In the genomic region with DNA sequence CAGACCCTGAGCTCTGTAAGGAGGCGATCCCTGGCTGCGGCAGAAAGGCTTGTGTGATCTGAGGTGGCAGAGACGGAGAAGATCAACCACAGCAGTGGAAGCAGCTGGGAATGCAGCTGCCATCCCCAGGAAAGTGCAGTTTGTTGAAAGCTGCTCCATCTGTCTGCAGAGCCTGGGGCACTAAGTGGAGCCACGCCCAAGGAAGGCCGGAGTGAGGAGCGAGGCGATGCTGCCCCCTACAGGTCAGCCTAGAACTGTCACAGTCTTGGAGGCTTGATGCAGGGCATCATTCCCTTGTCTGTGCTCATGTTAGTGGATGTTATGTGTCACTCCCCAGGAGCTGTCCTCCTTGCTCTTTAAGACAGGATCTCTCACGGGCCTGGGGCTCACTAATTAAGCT, we compare ENCODE assay signal across 8 mouse cellular contexts. TPM values are rescaled to one million over a fixed set of nuclear protein-coding genes. Genes with fewer than 3 reads are reported as not detected.
A peak's percentile ranks its signal among the peaks of the same experiment; 100 is the strongest.
DNase-seq lines count a peak whose midpoint lies in the region; ATAC-seq and TF ChIP-seq lines count a peak whose summit lies in the region.

No protein-coding gene starts in this region.

- 0 out of 2 replicates have a peak, but pooled peaks cover 4% of the 10 kb centered on the region for H3K4me1 ChIP-seq in hindbrain, embryonic 14.5 days (replicated peaks; ENCODE audit: control insufficient read depth, insufficient read depth, low read length)

- H3K4me2 ChIP-seq in hindbrain, embryonic 14.5 days (replicated peaks): 0 out of 2 replicates have a peak overlapping the region, but pooled peaks have one; percentile 0

- ATAC-seq in Patski: peak; percentile 95
- ATAC-seq in hindbrain, embryonic 14.5 days (ENCODE audit: low FRiP score): peak; percentile 92

- H3K9ac ChIP-seq in hindbrain, embryonic 14.5 days: no peak overlapping the region

- in situ Hi-C loops in Patski (cut with MboI; ENCODE audit: low pct_unique_long_range_greater_than_20kb): no loop called here

- WGBS in hindbrain, embryonic 14.5 days: 4% methylated on average over 8 of the region's 8 CpGs

- no peaks in the 10 kb centered on the region for H3K9me3 ChIP-seq in hindbrain, embryonic 14.5 days (ENCODE audit: control insufficient read depth, low read length)

- peaks cover 6% of the 10 kb centered on the region for H3K27me3 ChIP-seq in Patski
- H3K27me3 ChIP-seq in hindbrain, embryonic 14.5 days (ENCODE audit: control insufficient read depth, insufficient read depth, low read length): no peaks in the 10 kb centered on the region

- POLR2A ChIA-PET in Patski (lab: Charles Lee): interaction anchor here (1.2 kb wide), 1 partner anchor 59 kb away, joined by 3 read pairs; no protein-coding TSS in a partner anchor

- peak; percentile 17 for DNase-seq in Patski (ENCODE audit: low read depth, low spot score)
- peak; percentile 91 to 92 for DNase-seq in cerebellum, postnatal 14 days
- DNase-seq in frontal cortex, postnatal 25 days (ENCODE audit: low spot score in 2 of 2): peak; percentile 70 to 72
- peak; percentile 93 for DNase-seq in hindbrain, embryonic 14.5 days (ENCODE audit: low spot score)
- peak; percentile 74 to 94 for DNase-seq in layer of hippocampus, postnatal 25 days (ENCODE audit: extremely low spot score in 1 of 2, low spot score in 1 of 2)
- DNase-seq in lung, postnatal 14 days: peak; percentile 89
- peak; percentile 61 for DNase-seq in retina, adult 2 months (ENCODE audit: low read depth, low spot score)
- DNase-seq in thymus, postnatal 25 days: peak; percentile 90

- CTCF ChIA-PET in Patski (lab: Charles Lee): interaction anchor here (0.6 to 2.8 kb wide), 15 partner anchors 13 to 512 kb away, joined by 3 to 25 read pairs (median 3); a partner anchor contains a TSS

- peak; percentile 70 for TF ChIP-seq CTCF in Patski (IDR thresholded peaks at IDR 0.05)

- H3K4me3 ChIP-seq in hindbrain, embryonic 14.5 days (replicated peaks; ENCODE audit: low read length): no peak overlapping the region

- H3K27ac ChIP-seq in hindbrain, embryonic 14.5 days: no peak overlapping the region

- H3K36me3 ChIP-seq in hindbrain, embryonic 14.5 days (replicated peaks; ENCODE audit: control insufficient read depth, insufficient read depth): no peaks in the 10 kb centered on the region; the same call in 1 of the 2 replicates

RNA-seq across cellular contexts. Expression of a gene that starts 32.5 kb away (rescaled TPM):
- polyA plus RNA-seq in Patski (2021): 10.1 TPM
- polyA plus RNA-seq in hindbrain, embryonic 14.5 days (2014; fragmentation: Nextera tagmentation; extraction: Ambion mirVana): 24.4 and 29.0 TPM in 2 replicates
- total RNA-seq in layer of hippocampus, postnatal 25 days (2021): 10 to 100 TPM in 1 of 2 experiments, 1 to 10 TPM in 1; 8.5 to 11.2 TPM

Comparison
In these comparisons a context has a peak if more than half of its experiments do, and no peak if none do; other contexts are left out.
1. DNase-seq: peak in every context shown above with its lines; median percentile 93 in hindbrain, embryonic 14.5 days; 92 in cerebellum, postnatal 14 days; 90 in thymus, postnatal 25 days; 89 in lung, postnatal 14 days; 84 in layer of hippocampus, postnatal 25 days; 71 in frontal cortex, postnatal 25 days; 61 in retina, adult 2 months; 17 in Patski.